Comparison of ENCODE assay signal across 20 mouse cellular contexts in genomic region chr19:40317001-40317400, GRCm38 (mm10). TPM values are rescaled to one million over a fixed set of nuclear protein-coding genes. Genes with fewer than 3 reads are reported as not detected.
DNase-seq lines count a peak whose midpoint lies in the region; ATAC-seq and TF ChIP-seq lines count a peak whose summit lies in the region.
"Had no signal": no experiment of that assay in that cellular context is flagged by ENCODE, and none has a peak within 500 bp of the region (broad histone marks: within the 10 kb centered on the region; RNA-seq: fewer than 3 reads in every experiment).

No protein-coding gene starts in this region.

- H3K4me3 ChIP-seq in heart, adult 2 months, result no peak overlapping the region
- no peak overlapping the region for H3K4me3 ChIP-seq in heart, embryonic 11.5 days (ENCODE audit: low read depth, low read length)
- H3K4me3 ChIP-seq in heart, embryonic 14.5 days (ENCODE audit: control insufficient read depth in 1 of 2, insufficient read depth in 1 of 2, low read depth in 1 of 2, low read length in 2 of 2), result no peak overlapping the region
- no peak overlapping the region for H3K4me3 ChIP-seq in heart, postnatal 0 days (ENCODE audit: low read depth, low read length)
- H3K4me3 ChIP-seq in lung, postnatal 0 days (ENCODE audit: low read depth, low read length), result no peak overlapping the region
- H3K4me3 ChIP-seq: embryonic facial prominence, embryonic 10.5 days; embryonic facial prominence, embryonic 12.5 days; forebrain, embryonic 13.5 days; forebrain, embryonic 15.5 days had no signal

- no peak overlapping the region; the same call in 1 of the 2 replicates for H3K27ac ChIP-seq in heart, adult 2 months
- H3K27ac ChIP-seq in heart, embryonic 11.5 days (ENCODE audit: low read depth, low read length), result no peak overlapping the region
- H3K27ac ChIP-seq in heart, embryonic 14.5 days (replicated peaks in 1 of 2; ENCODE audit: control insufficient read depth in 1 of 2, insufficient read depth in 1 of 2, low read depth in 2 of 2, low read length in 2 of 2), result no peak overlapping the region
- H3K27ac ChIP-seq in heart, postnatal 0 days (ENCODE audit: low read depth), result no peak overlapping the region
- no peak overlapping the region for H3K27ac ChIP-seq in lung, postnatal 0 days (ENCODE audit: low read length)
- H3K27ac ChIP-seq: embryonic facial prominence, embryonic 10.5 days; embryonic facial prominence, embryonic 12.5 days; forebrain, embryonic 13.5 days; forebrain, embryonic 15.5 days had no signal

- TF ChIP-seq EP300 in heart, adult 2 months (IDR thresholded peaks at IDR 0.05; ENCODE audit: insufficient read depth, low read depth, low read length), result 0 out of 2 replicates have a peak, but pooled peaks have one; percentile 33
- TF ChIP-seq EP300 in heart, postnatal 0 days (IDR thresholded peaks at IDR 0.05; ENCODE audit: low read depth), result no peak
- TF ChIP-seq EP300 in lung, postnatal 0 days (IDR thresholded peaks at IDR 0.05), result no peak

- DNase-seq in heart, adult 2 months, result no peak
- DNase-seq in heart, postnatal 25 days (ENCODE audit: low spot score), result no peak
- peak; percentile 25 for DNase-seq in heart, postnatal 0 days (ENCODE audit: low spot score)
- DNase-seq in heart, postnatal 14 days, result no peak
- no peak for DNase-seq in lung, postnatal 0 days (ENCODE audit: low spot score)
- DNase-seq: adrenal gland, adult 2 months; adrenal gland, postnatal 10 days; adrenal gland, postnatal 25 days; cerebellum, adult 11-12 months; cerebellum, adult 2 months; cerebellum, adult 9-10 months; cerebellum, postnatal 10 days; cerebellum, postnatal 25 days had no signal

- intact Hi-C loops in heart, adult 2 months (cut with DNase I), result no loop called here
- intact Hi-C loops in heart, postnatal 25 days (cut with DNase I), result no loop called here
- intact Hi-C loops in heart, postnatal 14 days (cut with DNase I), result no loop called here

- no peaks in the 10 kb centered on the region; the same call in none of the 2 replicates for H3K4me1 ChIP-seq in heart, adult 2 months (ENCODE audit: control insufficient read depth, insufficient read depth, low read length)
- peaks cover 17% of the 10 kb centered on the region for H3K4me1 ChIP-seq in heart, embryonic 11.5 days (ENCODE audit: control insufficient read depth, insufficient read depth, low read length)
- peaks cover 6 to 16% of the 10 kb centered on the region in 2 experiments; a peak in 3 of 4 replicates for H3K4me1 ChIP-seq in heart, embryonic 14.5 days (ENCODE audit: control insufficient read depth in 2 of 2, insufficient read depth in 2 of 2, low read length in 2 of 2)
- peaks cover 9% of the 10 kb centered on the region; the same call in 1 of the 2 replicates for H3K4me1 ChIP-seq in heart, postnatal 0 days (ENCODE audit: control insufficient read depth, insufficient read depth)
- H3K4me1 ChIP-seq in lung, postnatal 0 days (ENCODE audit: insufficient read depth, low read depth, low read length), result no peaks in the 10 kb centered on the region
- H3K4me1 ChIP-seq: embryonic facial prominence, embryonic 12.5 days; forebrain, embryonic 13.5 days; forebrain, embryonic 15.5 days had no signal

- H3K36me3 ChIP-seq in heart, adult 2 months (ENCODE audit: control insufficient read depth, insufficient read depth, low read length), result peaks cover 41% of the 10 kb centered on the region
- H3K36me3 ChIP-seq in heart, embryonic 11.5 days (ENCODE audit: control insufficient read depth, insufficient read depth, low read length), result no peaks in the 10 kb centered on the region; the same call in 1 of the 2 replicates
- peaks cover 71% of the 10 kb centered on the region for H3K36me3 ChIP-seq in heart, embryonic 14.5 days (ENCODE audit: control insufficient read depth, insufficient read depth, low read length)
- peaks cover 72% of the 10 kb centered on the region for H3K36me3 ChIP-seq in heart, postnatal 0 days (replicated peaks; ENCODE audit: control insufficient read depth, insufficient read depth, low read length)
- 0 out of 2 replicates have a peak, but pooled peaks cover 6% of the 10 kb centered on the region for H3K36me3 ChIP-seq in lung, postnatal 0 days (ENCODE audit: insufficient read depth, low read length)
- H3K36me3 ChIP-seq: embryonic facial prominence, embryonic 12.5 days had no signal

- TF ChIP-seq POLR2A in heart, adult 2 months (IDR thresholded peaks at IDR 0.05; ENCODE audit: insufficient read depth, low read depth, low read length), result no peak

- 37% methylated on average over 4 of the region's 4 CpGs for WGBS in heart, adult 2 months
- WGBS in heart, embryonic 11.5 days (ENCODE audit: insufficient replicate concordance), result 59% methylated on average over 4 of the region's 4 CpGs
- WGBS in heart, embryonic 14.5 days, result 54% methylated on average over 4 of the region's 4 CpGs
- WGBS in heart, postnatal 0 days, result 55% methylated on average over 4 of the region's 4 CpGs
- 66% methylated on average over 4 of the region's 4 CpGs for WGBS in lung, postnatal 0 days

- no peaks in the 10 kb centered on the region for H3K9me3 ChIP-seq in heart, embryonic 11.5 days (replicated peaks; ENCODE audit: control insufficient read depth, low read length)
- H3K9me3 ChIP-seq in heart, embryonic 14.5 days (ENCODE audit: control insufficient read depth, low read length), result no peaks in the 10 kb centered on the region
- no peaks in the 10 kb centered on the region for H3K9me3 ChIP-seq in heart, postnatal 0 days (replicated peaks; ENCODE audit: control insufficient read depth, low read length)
- no peaks in the 10 kb centered on the region for H3K9me3 ChIP-seq in lung, postnatal 0 days (ENCODE audit: low read length)
- H3K9me3 ChIP-seq: embryonic facial prominence, embryonic 10.5 days; embryonic facial prominence, embryonic 12.5 days; forebrain, embryonic 13.5 days; forebrain, embryonic 15.5 days had no signal

- H3K9ac ChIP-seq in heart, adult 2 months (ENCODE audit: low read depth, low read length), result no peak overlapping the region
- no peak overlapping the region for H3K9ac ChIP-seq in heart, embryonic 11.5 days (ENCODE audit: low read depth, low read length)
- H3K9ac ChIP-seq in heart, embryonic 14.5 days (ENCODE audit: low read length), result no peak overlapping the region
- H3K9ac ChIP-seq in heart, postnatal 0 days (replicated peaks; ENCODE audit: low read depth, low read length), result no peak overlapping the region
- no peak overlapping the region for H3K9ac ChIP-seq in lung, postnatal 0 days (replicated peaks; ENCODE audit: low read depth)
- H3K9ac ChIP-seq: embryonic facial prominence, embryonic 12.5 days; forebrain, embryonic 13.5 days; forebrain, embryonic 15.5 days had no signal

- no peaks in the 10 kb centered on the region for H3K27me3 ChIP-seq in heart, adult 2 months (ENCODE audit: control insufficient read depth, insufficient read depth, low read length)
- H3K27me3 ChIP-seq in heart, embryonic 11.5 days (ENCODE audit: control insufficient read depth, insufficient read depth, low read length), result no peaks in the 10 kb centered on the region
- H3K27me3 ChIP-seq in heart, embryonic 14.5 days (ENCODE audit: control insufficient read depth, insufficient read depth, low read length), result no peaks in the 10 kb centered on the region
- H3K27me3 ChIP-seq in heart, postnatal 0 days (ENCODE audit: control insufficient read depth, insufficient read depth, low read length), result no peaks in the 10 kb centered on the region
- H3K27me3 ChIP-seq in lung, postnatal 0 days (replicated peaks; ENCODE audit: insufficient read depth, low read length), result no peaks in the 10 kb centered on the region
- H3K27me3 ChIP-seq: embryonic facial prominence, embryonic 12.5 days; forebrain, embryonic 13.5 days; forebrain, embryonic 15.5 days had no signal

- no peak overlapping the region for H3K4me2 ChIP-seq in heart, embryonic 11.5 days
- H3K4me2 ChIP-seq in heart, embryonic 14.5 days (ENCODE audit: low read length), result no peak overlapping the region
- H3K4me2 ChIP-seq in heart, postnatal 0 days (ENCODE audit: low read depth, low read length), result no peak overlapping the region
- no peak overlapping the region for H3K4me2 ChIP-seq in lung, postnatal 0 days (replicated peaks; ENCODE audit: low read depth, low read length)
- H3K4me2 ChIP-seq: embryonic facial prominence, embryonic 12.5 days; forebrain, embryonic 13.5 days; forebrain, embryonic 15.5 days had no signal

- no peak for ATAC-seq in heart, embryonic 11.5 days (replicated peaks; ENCODE audit: insufficient number of reproducible peaks, low FRiP score, low TSS enrichment)
- peak; percentile 45; the same call in 1 of the 2 replicates for ATAC-seq in heart, embryonic 14.5 days (ENCODE audit: insufficient number of reproducible peaks, insufficient read depth, low FRiP score, low read depth)
- no peak for ATAC-seq in heart, postnatal 0 days (ENCODE audit: insufficient read depth, low read depth)
- no peak for ATAC-seq in lung, postnatal 0 days
- ATAC-seq: forebrain, embryonic 13.5 days; forebrain, embryonic 15.5 days had no signal

- no peaks in the 10 kb centered on the region for H3K79me2 ChIP-seq in heart, adult 2 months (replicated peaks; ENCODE audit: control insufficient read depth, insufficient read depth, low read length)

- TF ChIP-seq CTCF in heart, adult 2 months (IDR thresholded peaks at IDR 0.05), result no peak
- no peak for TF ChIP-seq CTCF in heart, postnatal 0 days (IDR thresholded peaks at IDR 0.05; ENCODE audit: low read depth)
- TF ChIP-seq CTCF in lung, postnatal 0 days (IDR thresholded peaks at IDR 0.05), result no peak

RNA-seq across cellular contexts. Expression of gene Pdlim1, which starts 45.4 kb away (rescaled TPM):
- 100 to 1,000 TPM; 137 to 139 TPM for total RNA-seq in heart, adult 2 months (2021)
- 116 and 125 TPM in 2 replicates for polyA plus RNA-seq in heart, adult 2 months (2012; rRNA removed)
- polyA plus RNA-seq in heart, embryonic 11.5 days (2014; fragmentation: Nextera tagmentation; extraction: Ambion mirVana), result 318 and 322 TPM in 2 replicates
- 266 and 278 TPM in 2 replicates for polyA plus RNA-seq in heart, embryonic 14.5 days (2014; fragmentation: Nextera tagmentation; extraction: Ambion mirVana)
- 100 to 1,000 TPM; 152 to 164 TPM for total RNA-seq in heart, postnatal 25 days (2021)
- total RNA-seq in heart, postnatal 0 days (2014; rRNA removed; ENCODE audit: low replicate concordance), result 96.5 and 117 TPM in 2 replicates
- 206 and 230 TPM in 2 replicates for polyA plus RNA-seq in heart, postnatal 0 days (2015; fragmentation: Nextera tagmentation; extraction: Ambion mirVana)
- total RNA-seq in heart, postnatal 14 days (2021), result 100 to 1,000 TPM; 143 to 187 TPM
- polyA plus RNA-seq in lung, postnatal 0 days (2015; fragmentation: Nextera tagmentation; extraction: Ambion mirVana), result 139 and 147 TPM in 2 replicates
- total RNA-seq: MEL had no signal
